Mouse (Mus musculus) thymus, postnatal 4 days (tissue): ENCODE data around the gene Klra8.
"Not testable (repeated sequence)": the region's sequence is repeated elsewhere in the genome, so short reads cannot be mapped to it uniquely, and the experiment has no call there.

Experiments
- DNase-seq: peaks from one replicate; pipeline ENCODE4 v3.0.0; 2021

The Klra8 gene

GRCm38 (mm10) chr6:130129798-130130197, at the start of gene Klra8:
TSS of gene Klra8 (minus strand) at chr6:130129898.
- not testable (repeated sequence) for DNase-seq

GRCm38 (mm10) chr6:130110485-130110884, 19.2 kb downstream of the Klra8 start:
- DNase-seq, result no peak

- not testable (repeated sequence) for DNase-seq
These were observed 27.0 kb downstream of the Klra8 start for GRCm38 (mm10) chr6:130102743-130103142.

- no peak for DNase-seq
These were observed 37.3 kb downstream of the Klra8 start for GRCm38 (mm10) chr6:130092336-130092948.

GRCm38 (mm10) chr6:130067171-130067570, 62.5 kb downstream of the Klra8 start, which contains the start of gene Klra4:
TSS of gene Klra4 (minus strand) at chr6:130067271.
- not testable (repeated sequence) for DNase-seq
